Mouse (Mus musculus) MEL (cell line): ENCODE data around the gene Zyx. TPM values are rescaled to one million over a fixed set of nuclear protein-coding genes. Genes with fewer than 3 reads are reported as not detected.

Source experiments
- DNase-seq: peaks from one replicate; pipeline ENCODE4 v3.0.0; 2011; ENCODE audit warnings: low read depth, low spot score
- H3K27ac ChIP-seq: 2 replicates; pipeline ENCODE4 v1.5.1; 2012; ENCODE audit warnings: low read depth, mild to moderate bottlenecking, control low read depth, low read length, moderate library complexity; ENCODE audit not compliant: control insufficient read depth
- H3K27me3 ChIP-seq, 2 experiments: fragments of 150-350 bp in 1 of 2; sonication (generic) in 1 of 2; 2 replicates each; pipeline ENCODE4 v1.6.1; 2012; ENCODE audit warnings: low read length in 2 of 2, mild to moderate bottlenecking in 2 of 2, improper control_type of control experiment in 1 of 2, moderate library complexity in 1 of 2; ENCODE audit not compliant: insufficient read depth in 2 of 2, control insufficient read depth in 1 of 2
- H3K36me3 ChIP-seq, 2 experiments: 2 replicates each; pipeline ENCODE4 v1.6.1; 2012 to 2014; ENCODE audit warnings: low read length in 2 of 2, improper control_type of control experiment in 1 of 2, inconsistent platforms in 1 of 2, mild to moderate bottlenecking in 1 of 2; ENCODE audit not compliant: insufficient read depth in 2 of 2, control insufficient read depth in 1 of 2
- H3K4me1 ChIP-seq, 2 experiments: fragments of 150-350 bp in 1 of 2; sonication (generic) in 1 of 2; 2 replicates each; pipeline ENCODE4 v1.6.1; 2012; ENCODE audit warnings: low read length in 2 of 2, improper control_type of control experiment in 1 of 2, mild to moderate bottlenecking in 1 of 2; ENCODE audit not compliant: insufficient read depth in 2 of 2, control insufficient read depth in 1 of 2
- H3K4me3 ChIP-seq, 2 experiments: fragments of 150-350 bp in 1 of 2; sonication (generic) in 1 of 2; 2 replicates each; pipeline ENCODE4 v1.5.1; 2012; ENCODE audit warnings: low read depth in 2 of 2, low read length in 2 of 2, mild to moderate bottlenecking in 2 of 2, moderate library complexity in 2 of 2, control low read depth in 1 of 2, improper control_type of control experiment in 1 of 2; ENCODE audit not compliant: control insufficient read depth in 1 of 2, insufficient read depth in 1 of 2
- H3K79me2 ChIP-seq: 2 replicates; pipeline ENCODE4 v1.6.1; 2012; ENCODE audit warnings: mild to moderate bottlenecking, low read length, moderate library complexity; ENCODE audit not compliant: control insufficient read depth, poor library complexity, insufficient read depth
- H3K9ac ChIP-seq: 2 replicates; pipeline ENCODE4 v1.6.1; 2012; ENCODE audit warnings: low read depth, mild to moderate bottlenecking, control low read depth, low read length, moderate library complexity; ENCODE audit not compliant: control insufficient read depth, poor library complexity, severe bottlenecking
- H3K9me3 ChIP-seq: fragments of 150-350 bp; sonication (generic); replicated peaks from 2 replicates; pipeline ENCODE4 v1.6.1; 2012; ENCODE audit warnings: mild to moderate bottlenecking, low read length, improper control_type of control experiment, moderate library complexity; ENCODE audit not compliant: insufficient read depth
- BHLHE40 ChIP-seq: IDR thresholded peaks from 2 replicates; pipeline ENCODE4 v1.6.1; 2012; ENCODE audit warnings: low read depth, mild to moderate bottlenecking, inconsistent platforms, low read length, improper control_type of control experiment, borderline replicate concordance
- CHD2 ChIP-seq: IDR thresholded peaks from 2 replicates; pipeline ENCODE4 v1.6.1; 2011; ENCODE audit warnings: low read length, improper control_type of control experiment
- ETS1 ChIP-seq: IDR thresholded peaks from 2 replicates; pipeline ENCODE4 v1.6.1; 2012; ENCODE audit warnings: low read depth, mild to moderate bottlenecking, inconsistent platforms, low read length, improper control_type of control experiment, moderate library complexity
- HCFC1 ChIP-seq: IDR thresholded peaks from 2 replicates; pipeline ENCODE4 v1.6.1; 2012; ENCODE audit warnings: low read depth, mild to moderate bottlenecking, inconsistent platforms, low read length, improper control_type of control experiment, moderate library complexity
- KAT2A ChIP-seq: conservative IDR thresholded peaks from 2 replicates; pipeline ENCODE4 v1.6.1; 2012; ENCODE audit warnings: low read depth, low read length, improper control_type of control experiment, inconsistent platforms
- MAFK ChIP-seq: IDR thresholded peaks from 2 replicates; pipeline ENCODE4 v1.6.1; 2011; ENCODE audit warnings: low read depth, mild to moderate bottlenecking, low read length, improper control_type of control experiment, borderline replicate concordance
- MAZ ChIP-seq: IDR thresholded peaks from 2 replicates; pipeline ENCODE4 v1.6.1; 2012; ENCODE audit warnings: low read depth, mild to moderate bottlenecking, inconsistent platforms, low read length, improper control_type of control experiment
- MEF2A ChIP-seq: IDR thresholded peaks from 2 replicates; pipeline ENCODE4 v1.6.1; 2014; ENCODE audit warnings: low read depth, mild to moderate bottlenecking, inconsistent platforms, low read length, improper control_type of control experiment; ENCODE audit not compliant: poor library complexity, insufficient replicate concordance, severe bottlenecking; ENCODE audit errors: extremely low read depth
- MXI1 ChIP-seq: IDR thresholded peaks from 2 replicates; pipeline ENCODE4 v1.6.1; 2011; ENCODE audit warnings: mild to moderate bottlenecking, low read depth, low read length, improper control_type of control experiment
- MYC ChIP-seq: IDR thresholded peaks from 2 replicates; pipeline ENCODE4 v1.6.1; 2011; ENCODE audit warnings: low read depth, mild to moderate bottlenecking, low read length, improper control_type of control experiment, moderate library complexity
- NELFE ChIP-seq: IDR thresholded peaks from 2 replicates; pipeline ENCODE4 v1.6.1; 2011; ENCODE audit warnings: low read depth, low read length, improper control_type of control experiment
- POLR2A ChIP-seq, 2 experiments: IDR thresholded peaks; 2 replicates each; pipeline ENCODE4 v1.6.1; 2011 to 2012; ENCODE audit warnings: low read length in 2 of 2, mild to moderate bottlenecking in 2 of 2, control low read depth in 1 of 2, improper control_type of control experiment in 1 of 2, low read depth in 1 of 2, moderate library complexity in 1 of 2; ENCODE audit not compliant: control insufficient read depth in 1 of 2, insufficient read depth in 1 of 2, poor library complexity in 1 of 2
- POLR2AphosphoS2 ChIP-seq: IDR thresholded peaks from 2 replicates; pipeline ENCODE4 v1.6.1; 2011; ENCODE audit warnings: low read length, improper control_type of control experiment
- RCOR1 ChIP-seq: IDR thresholded peaks from 2 replicates; pipeline ENCODE4 v1.6.1; 2012; ENCODE audit warnings: low read depth, mild to moderate bottlenecking, inconsistent platforms, low read length, improper control_type of control experiment
- SIN3A ChIP-seq: IDR thresholded peaks from 2 replicates; pipeline ENCODE4 v1.6.1; 2012; ENCODE audit warnings: low read length, improper control_type of control experiment, inconsistent platforms
- TAL1 ChIP-seq: IDR thresholded peaks from 2 replicates; pipeline ENCODE4 v1.6.1; 2012; ENCODE audit warnings: mild to moderate bottlenecking, inconsistent platforms, low read length, moderate library complexity, mixed read lengths
- ZKSCAN1 ChIP-seq: IDR thresholded peaks from 2 replicates; pipeline ENCODE4 v1.6.1; 2012; ENCODE audit warnings: low read depth, mild to moderate bottlenecking, inconsistent platforms, low read length, improper control_type of control experiment, moderate library complexity
- ZNF384 ChIP-seq: IDR thresholded peaks from 2 replicates; pipeline ENCODE4 v1.6.1; 2012; ENCODE audit warnings: low read depth, mild to moderate bottlenecking, inconsistent platforms, low read length, improper control_type of control experiment
- polyA plus RNA-seq, 2 experiments: library from polyadenylated mRNA; stranded (reverse) in 1 of 2; unstranded in 1 of 2; fragments of >175 nt in 1 of 2; fragments of >200 nt in 1 of 2; gene quantifications; 2 replicates each; pipeline versions ENCODE4 v1.2.1 to v1.2.4; 2012; ENCODE audit warnings: low replicate concordance in 2 of 2, low read depth in 1 of 2; ENCODE audit not compliant: insufficient read length in 2 of 2, insufficient read depth in 1 of 2, missing spikeins in 1 of 2
- total RNA-seq: library from RNA; depleted of rRNA; stranded (reverse); fragments of 300-350 nt; gene quantifications from 2 replicates; pipeline ENCODE4 v1.2.3, GENCODE M21; 2012

Zyx gene
- total and polyA plus RNA-seq, 3 experiments: 7.0 to 48.4 TPM; not detected in 1

GRCm38 (mm10) chr6:42370630-42371363 lies 21.4 kb downstream of the Zyx start:
- H3K27me3 ChIP-seq: peaks cover 0 to 2% of the 10 kb centered on the region in 2 experiments; a peak in 2 of 4 replicates
- H3K9ac ChIP-seq: no peak overlapping the region
- DNase-seq: no peak
- H3K4me3 ChIP-seq: no peak overlapping the region
- H3K79me2 ChIP-seq: no peaks in the 10 kb centered on the region
- no peaks in the 10 kb centered on the region for H3K36me3 ChIP-seq
- H3K9me3 ChIP-seq: no peaks in the 10 kb centered on the region
- no peak overlapping the region for H3K27ac ChIP-seq
- H3K4me1 ChIP-seq: no peaks in the 10 kb centered on the region; a peak in 1 of 4 replicates
- no peak for TF ChIP-seq ZKSCAN1
- no peak for TF ChIP-seq POLR2A (IDR thresholded peaks at IDR 0.05; ENCODE audit: control insufficient read depth in 1 of 2, insufficient read depth in 1 of 2, low read depth in 1 of 2, low read length in 2 of 2, poor library complexity in 1 of 2)
- TF ChIP-seq MEF2A: no peak
- no peak for TF ChIP-seq NELFE
- TF ChIP-seq SIN3A: no peak
- no peak for TF ChIP-seq ETS1

GRCm38 (mm10) chr6:42372001-42372400 lies 22.6 kb downstream of the Zyx start:
- H3K79me2 ChIP-seq: no peaks in the 10 kb centered on the region
- peaks cover 0 to 2% of the 10 kb centered on the region in 2 experiments; a peak in 2 of 4 replicates for H3K27me3 ChIP-seq
- H3K36me3 ChIP-seq: no peaks in the 10 kb centered on the region
- H3K4me3 ChIP-seq: no peak overlapping the region
- no peak for TF ChIP-seq POLR2AphosphoS2
- no peak for TF ChIP-seq MAZ
- TF ChIP-seq HCFC1: no peak
- TF ChIP-seq TAL1: no peak
- TF ChIP-seq SIN3A: no peak
- no peak for TF ChIP-seq CHD2
- TF ChIP-seq MYC: no peak
- no peak for TF ChIP-seq ZNF384
- TF ChIP-seq BHLHE40: no peak
- no peak for TF ChIP-seq MXI1
- no peak for TF ChIP-seq RCOR1
- TF ChIP-seq MAFK: no peak
- no peak for TF ChIP-seq ETS1
- no peak for TF ChIP-seq KAT2A
- TF ChIP-seq, all 39 proteins: peak for 0
- H3K9ac ChIP-seq: no peak overlapping the region
- DNase-seq: no peak
- H3K9me3 ChIP-seq: no peaks in the 10 kb centered on the region
- H3K27ac ChIP-seq: no peak overlapping the region
- no peaks in the 10 kb centered on the region; a peak in 1 of 4 replicates for H3K4me1 ChIP-seq
